Mouse (Mus musculus) lung, postnatal 14 days (tissue): ENCODE data around the gene Mslnl.

Experiments
- DNase-seq: peaks from one replicate; pipeline ENCODE4 v3.0.0; 2021

Gene Mslnl

GRCm38 (mm10) chr17:25744311-25744710 is 8.5 kb downstream of the Mslnl start:
- DNase-seq = no peak

- DNase-seq = no peak
Observed at GRCm38 (mm10) chr17:25748238-25748637, 12.4 kb downstream of the Mslnl start.

GRCm38 (mm10) chr17:25749314-25749713 is 13.5 kb downstream of the Mslnl start:
- DNase-seq = no peak

GRCm38 (mm10) chr17:25751446-25751845 is 15.6 kb downstream of the Mslnl start:
- peak; percentile 57 for DNase-seq

- DNase-seq = no peak
Observed at GRCm38 (mm10) chr17:25754241-25754640, 18.4 kb downstream of the Mslnl start, which contains the start of gene Msln. Gene Msln, minus strand, starts transcription at chr17:25754378.

GRCm38 (mm10) chr17:25755086-25755485 is 19.2 kb downstream of the Mslnl start:
- DNase-seq = no peak

- DNase-seq = no peak
Observed at GRCm38 (mm10) chr17:25755627-25756377, 20.0 kb downstream of the Mslnl start.

GRCm38 (mm10) chr17:25756378-25757242 is 20.8 kb downstream of the Mslnl start:
- DNase-seq = no peak

- DNase-seq = no peak
Observed at GRCm38 (mm10) chr17:25757691-25758090, 21.8 kb downstream of the Mslnl start.

GRCm38 (mm10) chr17:25760148-25760547 is 24.3 kb downstream of the Mslnl start:
- DNase-seq = no peak

- no peak for DNase-seq
Observed at GRCm38 (mm10) chr17:25761561-25761970, 25.7 kb downstream of the Mslnl start.

GRCm38 (mm10) chr17:25762591-25762990 is 26.7 kb downstream of the Mslnl start:
- no peak for DNase-seq

- DNase-seq = no peak
Observed at GRCm38 (mm10) chr17:25765886-25766285, 30.0 kb downstream of the Mslnl start.

- no peak for DNase-seq
Observed at GRCm38 (mm10) chr17:25769331-25769730, 33.5 kb downstream of the Mslnl start.

- DNase-seq = peak; percentile 99
Observed at GRCm38 (mm10) chr17:25773549-25774120, 37.8 kb downstream of the Mslnl start, which contains the start of gene Narfl. Gene Narfl, plus strand, starts transcription at chr17:25773776.

- DNase-seq = no peak
Observed at GRCm38 (mm10) chr17:25775318-25776062, 39.6 kb downstream of the Mslnl start.

- DNase-seq = no peak
Observed at GRCm38 (mm10) chr17:25777948-25778347, 42.1 kb downstream of the Mslnl start.

- DNase-seq = no peak
Observed at GRCm38 (mm10) chr17:25781339-25781738, 45.5 kb downstream of the Mslnl start.

GRCm38 (mm10) chr17:25783086-25783485 is 47.2 kb downstream of the Mslnl start:
- no peak for DNase-seq

GRCm38 (mm10) chr17:25783861-25784574 is 48.2 kb downstream of the Mslnl start:
- no peak for DNase-seq

GRCm38 (mm10) chr17:25785281-25785745 is 49.5 kb downstream of the Mslnl start, which contains the start of gene Haghl:
Gene Haghl, minus strand, starts transcription at chr17:25785673.
- DNase-seq = peak; percentile 97

- no peak for DNase-seq
Observed at GRCm38 (mm10) chr17:25786280-25786679, 50.4 kb downstream of the Mslnl start, which contains the start of gene Ccdc78. Gene Ccdc78, plus strand, starts transcription at chr17:25786580.
